In the genomic region with DNA sequence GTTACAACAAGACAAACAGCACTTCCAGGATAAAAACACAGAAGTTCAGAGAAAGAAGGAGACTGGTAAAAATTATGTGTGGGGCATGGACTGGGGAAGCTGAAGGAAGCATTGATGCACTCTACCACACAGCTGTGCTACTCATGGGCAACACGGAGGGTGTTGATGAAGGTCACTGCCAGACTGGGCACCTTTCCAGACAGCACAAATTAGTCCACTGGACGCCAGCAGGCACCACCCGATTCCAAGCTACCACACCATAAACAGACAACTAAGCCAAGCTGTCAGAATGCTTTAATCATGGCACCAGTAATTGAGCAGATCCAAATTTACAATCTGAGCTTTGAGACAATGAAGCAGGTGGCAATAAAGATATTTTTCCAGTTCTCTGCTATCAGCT, we compare ENCODE assay signal across 9 mouse cellular contexts.
A peak's percentile ranks its signal among the peaks of the same experiment; 100 is the strongest.
DNase-seq lines count a peak whose midpoint lies in the region; ATAC-seq lines count a peak whose summit lies in the region.
"Had no signal": no experiment of that assay in that cellular context is flagged by ENCODE, and none has a peak within 500 bp of the region (broad histone marks: within the 10 kb centered on the region; RNA-seq: fewer than 3 reads in every experiment).

No protein-coding gene starts in this region.

- no peak overlapping the region for H3K4me2 ChIP-seq in forebrain, embryonic 14.5 days (ENCODE audit: low read length)
- no peak overlapping the region for H3K4me2 ChIP-seq in forebrain, embryonic 11.5 days (ENCODE audit: low read depth, low read length, severe bottlenecking)
- H3K4me2 ChIP-seq in neural tube, embryonic 14.5 days (ENCODE audit: low read depth, low read length): no peak overlapping the region
- no peak overlapping the region for H3K4me2 ChIP-seq in intestine, embryonic 16.5 days (ENCODE audit: low read depth, low read length)
- H3K4me2 ChIP-seq: heart, embryonic 13.5 days had no signal

- H3K9ac ChIP-seq in forebrain, embryonic 14.5 days (ENCODE audit: low read length): no peak overlapping the region
- H3K9ac ChIP-seq in forebrain, embryonic 11.5 days (ENCODE audit: low read length): no peak overlapping the region
- no peak overlapping the region for H3K9ac ChIP-seq in neural tube, embryonic 14.5 days (replicated peaks; ENCODE audit: low read depth, low read length)
- H3K9ac ChIP-seq in intestine, embryonic 16.5 days (ENCODE audit: low read depth, low read length): no peak overlapping the region
- H3K9ac ChIP-seq: heart, embryonic 13.5 days had no signal

- peaks cover 13% of the 10 kb centered on the region; the same call in 1 of the 2 replicates for H3K4me1 ChIP-seq in forebrain, embryonic 14.5 days (ENCODE audit: control insufficient read depth, insufficient read depth, low read length)
- 0 out of 2 replicates have a peak, but pooled peaks cover 2% of the 10 kb centered on the region for H3K4me1 ChIP-seq in forebrain, embryonic 11.5 days (replicated peaks; ENCODE audit: control insufficient read depth, insufficient read depth, low read length)
- no peaks in the 10 kb centered on the region for H3K4me1 ChIP-seq in neural tube, embryonic 14.5 days (ENCODE audit: control insufficient read depth, insufficient read depth, low read length)
- no peaks in the 10 kb centered on the region for H3K4me1 ChIP-seq in intestine, embryonic 16.5 days (ENCODE audit: control insufficient read depth, insufficient read depth, low read length)

- H3K9me3 ChIP-seq in forebrain, embryonic 14.5 days (replicated peaks; ENCODE audit: control insufficient read depth, low read length): no peaks in the 10 kb centered on the region
- H3K9me3 ChIP-seq in forebrain, embryonic 11.5 days (ENCODE audit: control insufficient read depth, low read length): no peaks in the 10 kb centered on the region
- no peaks in the 10 kb centered on the region for H3K9me3 ChIP-seq in neural tube, embryonic 14.5 days (ENCODE audit: control insufficient read depth, low read length)
- H3K9me3 ChIP-seq in intestine, embryonic 16.5 days (ENCODE audit: control insufficient read depth, low read length): no peaks in the 10 kb centered on the region
- H3K9me3 ChIP-seq: heart, embryonic 13.5 days had no signal

- no peak overlapping the region for H3K4me3 ChIP-seq in forebrain, embryonic 14.5 days (ENCODE audit: low read depth, low read length)
- H3K4me3 ChIP-seq in forebrain, embryonic 11.5 days (ENCODE audit: low read depth, low read length): no peak overlapping the region
- no peak overlapping the region for H3K4me3 ChIP-seq in neural tube, embryonic 14.5 days (ENCODE audit: low read depth, low read length)
- H3K4me3 ChIP-seq in intestine, embryonic 16.5 days (ENCODE audit: low read length): no peak overlapping the region
- H3K4me3 ChIP-seq: heart, embryonic 13.5 days had no signal

- H3K36me3 ChIP-seq in forebrain, embryonic 14.5 days (ENCODE audit: control insufficient read depth, insufficient read depth, low read length): no peaks in the 10 kb centered on the region
- H3K36me3 ChIP-seq in forebrain, embryonic 11.5 days (ENCODE audit: control insufficient read depth, insufficient read depth, low read length): no peaks in the 10 kb centered on the region
- H3K36me3 ChIP-seq in neural tube, embryonic 14.5 days (ENCODE audit: control insufficient read depth, insufficient read depth, low read length): no peaks in the 10 kb centered on the region
- H3K36me3 ChIP-seq in intestine, embryonic 16.5 days (ENCODE audit: control insufficient read depth, insufficient read depth, low read length): no peaks in the 10 kb centered on the region

- DNase-seq in forebrain, embryonic 14.5 days (ENCODE audit: low spot score): peak; percentile 76
- DNase-seq in forebrain, embryonic 11.5 days (ENCODE audit: low spot score): no peak
- DNase-seq in neural tube, embryonic 10.5 days (ENCODE audit: extremely low spot score, low spot score): no peak
- peak; percentile 77 to 78 for DNase-seq in heart, postnatal 10 days
- peak; percentile 27 to 49 for DNase-seq in lung, postnatal 4 days
- DNase-seq in liver: no peak

- intact Hi-C loops in heart, postnatal 10 days (cut with DNase I): no loop called here

- no peaks in the 10 kb centered on the region for H3K27me3 ChIP-seq in forebrain, embryonic 14.5 days (replicated peaks; ENCODE audit: control insufficient read depth, insufficient read depth, low read length)
- no peaks in the 10 kb centered on the region for H3K27me3 ChIP-seq in forebrain, embryonic 11.5 days (ENCODE audit: control insufficient read depth, insufficient read depth, low read length)
- no peaks in the 10 kb centered on the region for H3K27me3 ChIP-seq in neural tube, embryonic 14.5 days (ENCODE audit: control insufficient read depth, insufficient read depth, low read length)
- no peaks in the 10 kb centered on the region for H3K27me3 ChIP-seq in intestine, embryonic 16.5 days (replicated peaks; ENCODE audit: control insufficient read depth, insufficient read depth, low read length)
- H3K27me3 ChIP-seq: heart, embryonic 13.5 days had no signal

- ATAC-seq in forebrain, embryonic 14.5 days: peak; percentile 71
- ATAC-seq in forebrain, embryonic 11.5 days (replicated peaks; ENCODE audit: low FRiP score): no peak
- ATAC-seq in neural tube, embryonic 14.5 days (ENCODE audit: low read depth): 0 out of 2 replicates have a peak, but pooled peaks have one; percentile 26
- ATAC-seq in intestine, embryonic 16.5 days: no peak

- H3K27ac ChIP-seq in forebrain, embryonic 14.5 days (ENCODE audit: low read depth, low read length): no peak overlapping the region
- no peak overlapping the region for H3K27ac ChIP-seq in forebrain, embryonic 11.5 days (ENCODE audit: low read depth, low read length)
- no peak overlapping the region for H3K27ac ChIP-seq in neural tube, embryonic 14.5 days (ENCODE audit: low read depth, low read length)
- H3K27ac ChIP-seq in intestine, embryonic 16.5 days (ENCODE audit: low read length): no peak overlapping the region
- H3K27ac ChIP-seq: heart, embryonic 13.5 days had no signal

- WGBS in forebrain, embryonic 14.5 days: 18% methylated on average over 3 of the region's 3 CpGs
- 83% methylated on average over 3 of the region's 3 CpGs for WGBS in forebrain, embryonic 11.5 days
- WGBS in neural tube, embryonic 14.5 days: 48% methylated on average over 3 of the region's 3 CpGs
- 43% methylated on average over 3 of the region's 3 CpGs for WGBS in intestine, embryonic 16.5 days

Comparison
In these comparisons a context has a peak if more than half of its experiments do, and no peak if none do; other contexts are left out.
1. ATAC-seq: peak in forebrain, embryonic 14.5 days (single experiment) and neural tube, embryonic 14.5 days (single experiment); none in forebrain, embryonic 11.5 days (single experiment) and intestine, embryonic 16.5 days (single experiment).
2. DNase-seq: peak in forebrain, embryonic 14.5 days (single experiment), heart, postnatal 10 days (2 of 2) and lung, postnatal 4 days (2 of 2); none in forebrain, embryonic 11.5 days (single experiment), neural tube, embryonic 10.5 days (single experiment) and liver (single experiment).